In the genomic region with DNA sequence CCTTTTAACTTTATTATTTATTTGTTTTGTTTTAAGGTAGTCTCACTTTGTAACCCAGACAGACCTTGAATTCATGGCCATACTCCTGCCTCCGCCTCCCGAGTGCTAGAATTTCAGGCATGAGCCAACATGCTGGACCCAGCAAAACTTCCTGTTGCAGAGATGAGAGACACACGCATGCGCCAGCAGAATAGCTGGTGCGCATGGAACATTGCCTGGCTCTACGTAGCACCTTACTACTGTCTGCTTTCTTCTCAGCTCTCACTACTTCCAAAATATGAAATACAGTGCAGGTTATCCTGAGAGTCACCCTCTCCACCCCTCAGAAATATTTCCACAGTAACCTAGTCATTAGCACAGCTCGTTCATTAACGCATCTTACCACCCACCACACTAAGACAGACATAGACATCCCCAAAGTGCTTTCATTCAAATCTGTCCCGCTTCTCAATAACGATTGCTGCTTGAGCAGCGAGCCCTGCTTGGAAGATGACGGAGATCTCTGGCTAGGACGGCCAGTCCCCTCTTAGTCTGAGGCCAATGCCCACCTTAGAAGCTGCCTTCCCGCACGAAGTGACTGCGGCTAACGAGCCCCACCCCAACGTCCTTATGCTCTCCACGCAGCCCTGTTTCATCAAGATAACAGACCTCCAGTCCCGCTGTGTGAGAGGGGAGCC, we compare ENCODE assay signal across 9 mouse cellular contexts.
A peak's percentile ranks its signal among the peaks of the same experiment; 100 is the strongest.
DNase-seq lines count a peak whose midpoint lies in the region; ATAC-seq and TF ChIP-seq lines count a peak whose summit lies in the region.
"Had no signal": no experiment of that assay in that cellular context is flagged by ENCODE, and none has a peak within 500 bp of the region (broad histone marks: within the 10 kb centered on the region; RNA-seq: fewer than 3 reads in every experiment).

No protein-coding gene starts in this region.

- DNase-seq in heart, adult 11 months = peak; percentile 89
- no peak for DNase-seq in heart, adult 8-10 months (ENCODE audit: low spot score)
- peak; percentile 68 for DNase-seq in adrenal gland, postnatal 14 days
- DNase-seq in limb, embryonic 10.5 days (ENCODE audit: low spot score) = peak; percentile 37

- H3K27ac ChIP-seq in embryonic fibroblast, embryonic 13.5 days (ENCODE audit: insufficient read depth, low read length) = no peak overlapping the region
- H3K27ac ChIP-seq in hindbrain, embryonic 15.5 days (replicated peaks) = peak overlapping the region; percentile 84
- peak overlapping the region; percentile 97 for H3K27ac ChIP-seq in limb, embryonic 10.5 days
- H3K27ac ChIP-seq in midbrain, embryonic 12.5 days (replicated peaks) = peak overlapping the region; percentile 78

- peak; percentile 52 for ATAC-seq in hindbrain, embryonic 15.5 days (ENCODE audit: low FRiP score, low read depth)
- peak; percentile 59 for ATAC-seq in midbrain, embryonic 12.5 days (ENCODE audit: low FRiP score, low read depth)
- ATAC-seq in granulocyte monocyte progenitor cell, adult 5-6 weeks (replicated peaks; ENCODE audit: poor library complexity, severe bottlenecking) = no peak; the same call in 1 of the 2 replicates

- TF ChIP-seq CTCF in embryonic fibroblast, embryonic 13.5 days (IDR thresholded peaks at IDR 0.05; ENCODE audit: borderline replicate concordance, insufficient read depth, low read length) = no peak

- no peaks in the 10 kb centered on the region for H3K36me3 ChIP-seq in hindbrain, embryonic 15.5 days
- H3K36me3 ChIP-seq in limb, embryonic 10.5 days = no peaks in the 10 kb centered on the region
- no peaks in the 10 kb centered on the region for H3K36me3 ChIP-seq in midbrain, embryonic 12.5 days

- no peak for TF ChIP-seq POLR2A in embryonic fibroblast, embryonic 13.5 days (IDR thresholded peaks at IDR 0.05; ENCODE audit: low read depth, low read length)

- peak overlapping the region; percentile 76 for H3K4me2 ChIP-seq in hindbrain, embryonic 15.5 days
- H3K4me2 ChIP-seq in midbrain, embryonic 12.5 days (replicated peaks) = peak overlapping the region; percentile 65

- no peaks in the 10 kb centered on the region for H3K9me3 ChIP-seq in hindbrain, embryonic 15.5 days
- H3K9me3 ChIP-seq in limb, embryonic 10.5 days (replicated peaks) = no peaks in the 10 kb centered on the region
- no peaks in the 10 kb centered on the region for H3K9me3 ChIP-seq in midbrain, embryonic 12.5 days

- no peaks in the 10 kb centered on the region for H3K4me1 ChIP-seq in embryonic fibroblast, embryonic 13.5 days (ENCODE audit: control insufficient read depth, insufficient read depth, low read length)
- H3K4me1 ChIP-seq in hindbrain, embryonic 15.5 days (replicated peaks) = peaks cover 23% of the 10 kb centered on the region
- peaks cover 24% of the 10 kb centered on the region for H3K4me1 ChIP-seq in limb, embryonic 10.5 days
- peaks cover 16% of the 10 kb centered on the region for H3K4me1 ChIP-seq in midbrain, embryonic 12.5 days

- WGBS in hindbrain, embryonic 15.5 days = 23% methylated on average over 20 of the region's 20 CpGs
- WGBS in limb, embryonic 10.5 days = 25% methylated on average over 20 of the region's 20 CpGs
- WGBS in midbrain, embryonic 12.5 days = 27% methylated on average over 20 of the region's 20 CpGs

- peak overlapping the region; percentile 38 for H3K4me3 ChIP-seq in embryonic fibroblast, embryonic 13.5 days (ENCODE audit: insufficient read depth, low read length)
- peak overlapping the region; percentile 45 for H3K4me3 ChIP-seq in hindbrain, embryonic 15.5 days
- H3K4me3 ChIP-seq in limb, embryonic 10.5 days = peak overlapping the region; percentile 60
- peak overlapping the region; percentile 47 for H3K4me3 ChIP-seq in midbrain, embryonic 12.5 days

- H3K27me3 ChIP-seq in hindbrain, embryonic 15.5 days = no peaks in the 10 kb centered on the region
- H3K27me3 ChIP-seq in limb, embryonic 10.5 days (ENCODE audit: low read depth, poor library complexity, severe bottlenecking) = no peaks in the 10 kb centered on the region
- no peaks in the 10 kb centered on the region for H3K27me3 ChIP-seq in midbrain, embryonic 12.5 days
- H3K27me3 ChIP-seq: CH12.LX had no signal

- peak overlapping the region; percentile 59 for H3K9ac ChIP-seq in hindbrain, embryonic 15.5 days
- peak overlapping the region; percentile 70 for H3K9ac ChIP-seq in midbrain, embryonic 12.5 days (replicated peaks)
